Mouse (Mus musculus) embryonic fibroblast, embryonic 13.5 days (primary cell): ENCODE measurements around the gene Serpinc1. TPM values are rescaled to one million over a fixed set of nuclear protein-coding genes. Genes with fewer than 3 reads are reported as not detected.

Experiments used
- H3K27ac ChIP-seq: 2 replicates; pipeline ENCODE4 v1.5.1; 2012; ENCODE audit warnings: low read length, control low read depth, inconsistent platforms; ENCODE audit not compliant: insufficient read depth
- H3K4me1 ChIP-seq: 2 replicates; pipeline ENCODE4 v1.6.1; 2011; ENCODE audit warnings: low read length; ENCODE audit not compliant: control insufficient read depth, insufficient read depth
- H3K4me3 ChIP-seq: 2 replicates; pipeline ENCODE4 v1.5.1; 2011; ENCODE audit warnings: mild to moderate bottlenecking, control low read depth, low read length; ENCODE audit not compliant: insufficient read depth
- CTCF ChIP-seq: IDR thresholded peaks from 2 replicates; pipeline ENCODE4 v1.5.1; 2011; ENCODE audit warnings: mild to moderate bottlenecking, control low read depth, low read length, moderate library complexity, borderline replicate concordance; ENCODE audit not compliant: insufficient read depth
- POLR2A ChIP-seq: IDR thresholded peaks from 2 replicates; pipeline ENCODE4 v1.6.1; 2011; ENCODE audit warnings: low read depth, mild to moderate bottlenecking, control low read depth, low read length, moderate library complexity
- polyA plus RNA-seq: library from polyadenylated mRNA; stranded (reverse); fragments of >200 nt; gene quantifications from 2 replicates; pipeline ENCODE4 v1.2.4, GENCODE M21; 2011; ENCODE audit warnings: low read depth; ENCODE audit not compliant: missing spikeins, insufficient read length

Serpinc1 gene
- polyA plus RNA-seq, 1 experiment, result 0.70 TPM

DNA sequence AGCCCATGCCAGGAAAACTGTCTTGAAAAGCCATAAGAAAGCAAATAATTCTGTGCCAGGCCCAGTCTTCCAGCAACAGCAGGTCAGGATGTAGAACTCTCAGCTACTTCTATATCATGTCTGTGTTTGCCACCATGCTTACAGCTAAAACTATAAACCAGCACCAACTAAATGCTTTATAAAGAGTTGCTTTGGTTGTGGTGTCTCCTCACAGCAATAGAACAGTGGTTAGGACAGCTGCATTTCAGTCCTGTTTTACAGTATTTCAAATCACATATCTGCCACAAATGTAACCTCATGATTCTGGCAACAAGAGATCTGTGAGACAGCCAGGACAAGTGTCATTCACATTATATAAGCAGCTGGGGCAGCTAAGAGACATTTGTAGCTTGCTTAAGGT lies 62.5 kb downstream of the Serpinc1 start:
- H3K4me3 ChIP-seq, result no peak overlapping the region
- H3K27ac ChIP-seq, result no peak overlapping the region
- H3K4me1 ChIP-seq, result 0 out of 2 replicates have a peak, but pooled peaks cover 4% of the 10 kb centered on the region
- TF ChIP-seq CTCF (no peak), POLR2A (no peak; the same call in 1 of the 2 replicates)

GRCm38 (mm10) chr1:161041261-161042020 lies 63.1 kb downstream of the Serpinc1 start:
- 0 out of 2 replicates have a peak, but pooled peaks cover 4% of the 10 kb centered on the region for H3K4me1 ChIP-seq
- no peak overlapping the region for H3K27ac ChIP-seq
- H3K4me3 ChIP-seq, result no peak overlapping the region
- TF ChIP-seq CTCF, result no peak
- no peak for TF ChIP-seq POLR2A

DNA sequence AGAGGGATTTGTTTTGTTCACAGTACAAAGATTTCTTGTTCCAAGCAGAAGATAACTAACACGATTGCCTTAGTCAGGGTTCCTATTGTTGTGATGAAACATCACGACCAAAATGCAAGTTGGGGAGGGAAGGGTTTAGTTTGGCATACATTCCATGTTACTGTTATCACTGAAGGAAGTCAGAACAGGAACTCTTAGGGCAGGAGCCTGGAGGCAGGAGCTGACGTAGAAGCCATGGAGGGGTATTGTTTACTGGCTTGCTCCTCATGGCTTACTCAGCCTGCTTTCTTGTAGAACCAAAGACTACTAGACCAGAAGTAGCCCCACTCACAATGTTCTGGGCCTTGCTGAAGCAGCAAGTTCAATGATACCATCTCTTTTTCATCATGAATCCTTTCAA lies 68.6 kb downstream of the Serpinc1 start:
- no peak overlapping the region for H3K27ac ChIP-seq
- H3K4me1 ChIP-seq, result no peaks in the 10 kb centered on the region
- H3K4me3 ChIP-seq, result no peak overlapping the region
- TF ChIP-seq CTCF, result no peak
- TF ChIP-seq POLR2A, result no peak

Other genes starting within 250 kb of the Serpinc1 start
- gene Rabgap1l, start 185.4 kb upstream of the Serpinc1 start, polyA plus RNA-seq, result 41.5 and 43.2 TPM in 2 replicates
- 29.7 and 31.0 TPM in 2 replicates for gene Rc3h1, start 72.2 kb upstream of the Serpinc1 start, polyA plus RNA-seq
- 9.6 and 11.2 TPM in 2 replicates for gene Zbtb37, start 56.3 kb downstream of the Serpinc1 start, polyA plus RNA-seq
- 16.8 and 22.8 TPM in 2 replicates for gene Dars2, start 92.1 kb downstream of the Serpinc1 start, polyA plus RNA-seq
- 7.2 and 11.3 TPM in 2 replicates for gene Cenpl, start 92.1 kb downstream of the Serpinc1 start, polyA plus RNA-seq
- 24.5 and 29.0 TPM in 2 replicates for gene Klhl20, start 152.9 kb downstream of the Serpinc1 start, polyA plus RNA-seq
- 0.37 and 0.38 TPM in 2 replicates for gene Ankrd45, start 164.1 kb downstream of the Serpinc1 start, polyA plus RNA-seq
- not detected in 2 replicates for gene Tex50, start 180.7 kb downstream of the Serpinc1 start, polyA plus RNA-seq